Mouse (Mus musculus) lung, adult 2 months (tissue): ENCODE measurements around the gene Rpl21. TPM values are rescaled to one million over a fixed set of nuclear protein-coding genes. Genes with fewer than 3 reads are reported as not detected.
A peak's percentile ranks its signal among the peaks of the same experiment; 100 is the strongest.

Experiments
- DNase-seq: peaks from one replicate; pipeline ENCODE4 v3.0.0; 2022
- H3K4me1 ChIP-seq: fragments of 200-500 bp; 2 replicates; pipeline ENCODE4 v1.6.1; 2011; ENCODE audit warnings: low read length; ENCODE audit not compliant: control insufficient read depth, insufficient read depth
- H3K4me3 ChIP-seq: fragments of 200-500 bp; replicated peaks from 2 replicates; pipeline ENCODE3; 2011; ENCODE audit warnings: low read depth, mild to moderate bottlenecking, control low read depth, low read length; ENCODE audit errors: extremely low read depth
- CTCF ChIP-seq: fragments of 200-500 bp; IDR thresholded peaks from 2 replicates; pipeline ENCODE4 v1.5.1; 2011; ENCODE audit warnings: mild to moderate bottlenecking, low read length, control low read depth; ENCODE audit not compliant: insufficient read depth
- POLR2A ChIP-seq: fragments of 200-500 bp; IDR thresholded peaks from 2 replicates; pipeline ENCODE4 v1.6.1; 2011; ENCODE audit warnings: low read depth, mild to moderate bottlenecking, control low read depth, low read length, borderline replicate concordance; ENCODE audit errors: extremely low read depth
- WGBS: fragments of 180-500 bp; shearing (Covaris S2); methylation state at CpG from one replicate; pipeline ENCODE4 v1.1.7; 2018; 5-methylcytosine and 5-hydroxymethylcytosine counted together
- polyA plus RNA-seq: library from polyadenylated mRNA; depleted of rRNA; stranded (reverse); fragments of >200 nt; gene quantifications from 2 replicates; pipeline ENCODE4 v1.2.3, GENCODE M21; 2012

Rpl21 gene
- polyA plus RNA-seq, 1 experiment, result 72.0 TPM

- peaks cover 18% of the 10 kb centered on the region for H3K4me1 ChIP-seq
- TF ChIP-seq CTCF (no peak), POLR2A (no peak)
- WGBS, result 3% methylated on average over 21 of the region's 51 CpGs
- peak within 1 kb of the TSS; percentile 57 for H3K4me3 ChIP-seq
- peak; percentile 99 for DNase-seq
Measured at GRCm38 (mm10) chr5:146794853-146795252, 37.8 kb upstream of the Rpl21 start, which contains the start of gene Usp12. Usp12 (minus strand) TSS chr5:146795006.

- WGBS, result 82% methylated on average over 13 of the region's 13 CpGs
- TF ChIP-seq CTCF (no peak), POLR2A (no peak)
- no peak for DNase-seq
- peaks cover 18% of the 10 kb centered on the region for H3K4me1 ChIP-seq
- no peak overlapping the region for H3K4me3 ChIP-seq
Measured at GRCm38 (mm10) chr5:146795728-146796127, 37.0 kb upstream of the Rpl21 start.

GRCm38 (mm10) chr5:146798031-146798430 lies 34.7 kb upstream of the Rpl21 start:
- Histone ChIP-seq H3K4me1 (peaks cover 5% of the 10 kb centered on the region), H3K4me3 (no peak overlapping the region)
- no peak for DNase-seq
- TF ChIP-seq POLR2A (no peak), CTCF (no peak)
- 43% methylated on average over 9 of the region's 9 CpGs for WGBS

GRCm38 (mm10) chr5:146806004-146806430 lies 26.7 kb upstream of the Rpl21 start:
- no peak for DNase-seq
- no peak overlapping the region for H3K4me3 ChIP-seq
- TF ChIP-seq CTCF, result no peak
- no peak for TF ChIP-seq POLR2A
- 69% methylated on average over 8 of the region's 8 CpGs for WGBS
- no peaks in the 10 kb centered on the region for H3K4me1 ChIP-seq

- TF ChIP-seq POLR2A (no peak), CTCF (no peak)
- DNase-seq, result no peak
- no peaks in the 10 kb centered on the region for H3K4me1 ChIP-seq
- H3K4me3 ChIP-seq, result no peak overlapping the region
- WGBS, result 64% methylated on average over 5 of the region's 5 CpGs
Measured at GRCm38 (mm10) chr5:146809951-146810350, 22.7 kb upstream of the Rpl21 start.

- H3K4me3 ChIP-seq, result no peak overlapping the region
- DNase-seq, result no peak
- 86% methylated on average over 5 of the region's 5 CpGs for WGBS
- H3K4me1 ChIP-seq, result no peaks in the 10 kb centered on the region
- TF ChIP-seq POLR2A (no peak), CTCF (no peak)
Measured at GRCm38 (mm10) chr5:146812866-146813265, 19.8 kb upstream of the Rpl21 start.

- Histone ChIP-seq H3K4me1 (no peaks in the 10 kb centered on the region), H3K4me3 (no peak overlapping the region)
- DNase-seq, result no peak
- TF ChIP-seq CTCF (no peak), POLR2A (no peak)
- 90% methylated on average over 4 of the region's 4 CpGs for WGBS
Measured at GRCm38 (mm10) chr5:146813421-146813820, 19.3 kb upstream of the Rpl21 start.

- DNase-seq, result no peak
- H3K4me1 ChIP-seq, result no peaks in the 10 kb centered on the region
- no peak for TF ChIP-seq CTCF
- TF ChIP-seq POLR2A, result no peak
- H3K4me3 ChIP-seq, result no peak overlapping the region
- WGBS, result 81% methylated on average over 4 of the region's 4 CpGs
Measured at GRCm38 (mm10) chr5:146815394-146815793, 17.3 kb upstream of the Rpl21 start.

GRCm38 (mm10) chr5:146817583-146817982 lies 15.1 kb upstream of the Rpl21 start:
- Histone ChIP-seq H3K4me1 (no peaks in the 10 kb centered on the region), H3K4me3 (no peak overlapping the region)
- DNase-seq, result no peak
- 70% methylated on average over 8 of the region's 8 CpGs for WGBS
- no peak for TF ChIP-seq POLR2A
- TF ChIP-seq CTCF, result no peak

GRCm38 (mm10) chr5:146818906-146819623 lies 13.6 kb upstream of the Rpl21 start:
- TF ChIP-seq CTCF (no peak), POLR2A (no peak)
- H3K4me3 ChIP-seq, result no peak overlapping the region
- H3K4me1 ChIP-seq, result no peaks in the 10 kb centered on the region
- 72% methylated on average over 8 of the region's 8 CpGs for WGBS
- DNase-seq, result no peak
